Mouse (Mus musculus) heart, postnatal 0 days (tissue): ENCODE data around the gene Sgk1.

ENCODE experiments used
- CTCF ChIP-seq: IDR thresholded peaks from 2 replicates; pipeline ENCODE4 v1.5.1; 2016; ENCODE audit warnings: antibody characterized with exemption, control low read depth, low read depth
- EP300 ChIP-seq: IDR thresholded peaks from 2 replicates; pipeline ENCODE4 v1.6.1; 2016; ENCODE audit warnings: antibody characterized with exemption, low read depth

GRCm38 (mm10) chr10:21924051-21924720, 42.2 kb downstream of the Sgk1 start:
- TF ChIP-seq EP300 (no peak), CTCF (no peak)
